Mouse (Mus musculus) forebrain, embryonic 11.5 days (tissue): Measurements from ENCODE around the gene Prlr. TPM values are rescaled to one million over a fixed set of nuclear protein-coding genes. Genes with fewer than 3 reads are reported as not detected.

Experiments used
- ATAC-seq: fragments of 200-750 bp; cut with Nextera tagmentation; replicated peaks from 2 replicates; pipeline ENCODE4 v1.8.0; 2017; ENCODE audit warnings: moderate TSS enrichment; ENCODE audit not compliant: low FRiP score
- DNase-seq: peaks from one replicate; pipeline ENCODE4 v3.0.0-alpha.2; 2017; ENCODE audit warnings: low spot score
- H3K27ac ChIP-seq: fragments of 300-500 bp; sonication (generic); 2 replicates; pipeline ENCODE4 v1.5.1; 2014; ENCODE audit warnings: low read depth, low read length
- H3K27me3 ChIP-seq: fragments of 300-500 bp; sonication (generic); 2 replicates; pipeline ENCODE4 v1.6.1; 2014; ENCODE audit warnings: mild to moderate bottlenecking, low read length, mixed read lengths; ENCODE audit not compliant: control insufficient read depth, insufficient read depth
- H3K36me3 ChIP-seq: fragments of 300-500 bp; sonication (generic); 2 replicates; pipeline ENCODE4 v1.6.1; 2014; ENCODE audit warnings: mild to moderate bottlenecking, low read length, moderate library complexity, mixed read lengths; ENCODE audit not compliant: control insufficient read depth, insufficient read depth
- H3K4me1 ChIP-seq: fragments of 300-500 bp; sonication (generic); replicated peaks from 2 replicates; pipeline ENCODE4 v1.6.1; 2014; ENCODE audit warnings: low read length, mixed read lengths; ENCODE audit not compliant: control insufficient read depth, insufficient read depth
- H3K4me2 ChIP-seq: fragments of 300-500 bp; sonication (generic); 2 replicates; pipeline ENCODE4 v1.6.1; 2014; ENCODE audit warnings: low read depth, mild to moderate bottlenecking, low read length, moderate library complexity, mixed read lengths; ENCODE audit not compliant: severe bottlenecking
- H3K4me3 ChIP-seq: fragments of 300-500 bp; sonication (generic); 2 replicates; pipeline ENCODE4 v1.5.1; 2014; ENCODE audit warnings: low read depth, low read length
- H3K9ac ChIP-seq: fragments of 300-500 bp; sonication (generic); 2 replicates; pipeline ENCODE4 v1.6.1; 2014; ENCODE audit warnings: low read length
- H3K9me3 ChIP-seq: fragments of 300-500 bp; sonication (generic); 2 replicates; pipeline ENCODE4 v1.6.1; 2016; ENCODE audit warnings: low read length, mixed read lengths; ENCODE audit not compliant: control insufficient read depth
- WGBS: fragments of 180-500 bp; shearing (Covaris S2); extraction: QIAGEN DNeasy Blood & Tissue Kit; methylation state at CpG from one replicate; pipeline ENCODE4 v1.1.7; 2014; 5-methylcytosine and 5-hydroxymethylcytosine counted together
- polyA plus RNA-seq: library from polyadenylated mRNA; unstranded; fragments of >200 nt; fragmentation: Nextera tagmentation; extraction: Ambion mirVana; gene quantifications from 2 replicates; pipeline ENCODE4 v1.2.1, GENCODE M21; 2014

Gene Prlr
- polyA plus RNA-seq, 1 experiment from 2014 or later: 0.24 TPM

DNA sequence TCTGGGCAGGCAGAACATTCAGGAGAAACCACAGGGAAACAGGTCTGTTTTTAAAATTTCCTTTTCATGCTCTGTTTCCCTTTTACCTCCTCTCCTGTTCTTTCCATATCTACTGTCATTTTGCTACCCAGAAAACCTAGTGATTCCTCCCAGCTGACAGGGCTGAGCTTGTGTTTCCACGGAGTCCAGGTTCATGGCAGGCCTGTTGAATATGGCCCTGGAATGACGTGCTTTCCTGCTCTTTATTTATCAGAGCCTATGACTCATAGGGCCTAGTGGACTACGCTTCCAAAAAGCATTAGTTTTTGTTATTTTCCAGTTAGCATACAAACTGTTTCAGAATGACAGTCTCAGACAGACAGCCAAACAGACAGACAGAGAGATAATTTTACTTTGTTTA is 36.7 kb downstream of the Prlr start:
- Histone ChIP-seq H3K4me1 (no peaks in the 10 kb centered on the region), H3K36me3 (no peaks in the 10 kb centered on the region), H3K9me3 (no peaks in the 10 kb centered on the region), H3K4me2 (no peak overlapping the region), H3K27ac (no peak overlapping the region), H3K27me3 (no peaks in the 10 kb centered on the region), H3K9ac (no peak overlapping the region), H3K4me3 (no peak overlapping the region)
- 83% methylated on average over 3 of the region's 3 CpGs for WGBS
- ATAC-seq (no peak), DNase-seq (no peak)

DNA sequence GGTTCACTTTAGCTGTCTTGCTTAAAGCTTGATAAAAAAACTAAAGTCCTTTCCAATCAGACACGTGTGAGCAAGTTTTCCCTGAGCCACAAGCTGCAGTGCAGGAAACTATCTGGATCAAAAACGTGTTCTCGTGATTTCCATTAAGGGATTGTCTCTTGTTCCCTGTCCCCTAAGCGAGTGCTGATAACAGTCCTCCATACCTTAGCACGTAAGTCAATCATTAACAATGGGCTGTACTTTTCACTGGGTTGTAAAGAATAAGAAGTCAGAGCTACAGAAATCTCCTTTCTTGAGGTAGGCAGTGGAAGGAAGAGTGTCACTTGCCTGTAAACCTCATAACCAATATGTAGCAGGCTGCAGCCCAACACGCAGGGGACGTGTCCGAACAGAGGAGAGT is 38.7 kb downstream of the Prlr start:
- Histone ChIP-seq H3K4me3 (no peak overlapping the region), H3K9ac (no peak overlapping the region), H3K27me3 (no peaks in the 10 kb centered on the region), H3K4me2 (no peak overlapping the region), H3K4me1 (no peaks in the 10 kb centered on the region), H3K36me3 (no peaks in the 10 kb centered on the region), H3K27ac (no peak overlapping the region), H3K9me3 (no peaks in the 10 kb centered on the region)
- 89% methylated on average over 8 of the region's 8 CpGs for WGBS
- no peak for DNase-seq
- ATAC-seq: no peak

DNA sequence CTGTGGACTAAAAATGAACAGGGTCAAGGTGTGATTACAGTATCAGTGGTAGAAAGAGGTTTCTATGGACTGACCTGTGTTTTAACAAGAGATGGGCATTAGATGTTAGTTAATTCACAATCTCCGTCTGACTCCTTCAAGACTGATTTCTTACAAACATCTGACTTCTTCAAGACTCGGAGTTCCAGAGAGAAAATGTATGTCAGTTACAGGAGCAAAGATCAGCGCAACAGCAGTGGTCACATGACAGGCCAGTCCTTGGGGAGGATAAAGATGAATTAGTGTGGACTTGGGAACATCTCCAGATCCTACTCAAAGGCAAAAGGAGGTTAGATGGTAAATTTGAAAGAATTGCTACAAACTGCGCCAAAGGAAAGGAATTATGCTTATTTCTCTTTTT is 39.2 kb downstream of the Prlr start:
- Histone ChIP-seq H3K4me3 (no peak overlapping the region), H3K4me1 (no peaks in the 10 kb centered on the region), H3K9me3 (no peaks in the 10 kb centered on the region), H3K36me3 (no peaks in the 10 kb centered on the region), H3K27me3 (no peaks in the 10 kb centered on the region), H3K4me2 (no peak overlapping the region), H3K9ac (no peak overlapping the region), H3K27ac (no peak overlapping the region)
- 95% methylated on average over 4 of the region's 4 CpGs for WGBS
- DNase-seq: no peak
- no peak for ATAC-seq

DNA sequence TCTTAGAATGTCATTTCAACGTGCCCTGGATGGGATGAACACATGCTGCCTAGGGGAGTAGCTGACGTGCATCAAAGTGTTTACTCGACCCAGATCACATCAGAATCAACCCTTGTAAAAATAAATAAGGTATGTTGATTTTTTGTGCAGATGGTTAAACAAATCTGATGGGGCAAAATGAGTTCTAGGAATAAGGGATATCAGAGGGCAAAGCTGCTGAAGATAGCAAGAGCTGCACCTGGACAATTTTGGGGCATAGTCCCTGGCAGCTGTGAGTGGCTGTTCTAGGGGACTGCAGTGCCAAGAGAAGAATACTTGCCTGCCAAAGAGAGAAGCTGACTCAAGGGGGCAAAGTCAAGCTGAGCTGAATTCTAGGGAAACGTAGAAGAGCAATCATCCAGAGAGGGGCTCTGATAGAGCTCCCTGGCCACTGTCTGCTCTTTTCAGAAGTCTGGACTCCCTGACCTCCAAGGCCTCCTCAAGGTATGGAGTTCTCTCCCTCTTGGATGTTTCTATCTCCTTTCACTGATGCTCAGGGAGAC is 46.6 kb downstream of the Prlr start:
- Histone ChIP-seq H3K36me3 (no peaks in the 10 kb centered on the region), H3K4me2 (no peak overlapping the region), H3K27me3 (no peaks in the 10 kb centered on the region), H3K9me3 (no peaks in the 10 kb centered on the region), H3K4me3 (no peak overlapping the region), H3K27ac (no peak overlapping the region), H3K9ac (no peak overlapping the region), H3K4me1 (no peaks in the 10 kb centered on the region)
- no peak for DNase-seq
- WGBS: 79% methylated on average over 4 of the region's 4 CpGs
- ATAC-seq: no peak

DNA sequence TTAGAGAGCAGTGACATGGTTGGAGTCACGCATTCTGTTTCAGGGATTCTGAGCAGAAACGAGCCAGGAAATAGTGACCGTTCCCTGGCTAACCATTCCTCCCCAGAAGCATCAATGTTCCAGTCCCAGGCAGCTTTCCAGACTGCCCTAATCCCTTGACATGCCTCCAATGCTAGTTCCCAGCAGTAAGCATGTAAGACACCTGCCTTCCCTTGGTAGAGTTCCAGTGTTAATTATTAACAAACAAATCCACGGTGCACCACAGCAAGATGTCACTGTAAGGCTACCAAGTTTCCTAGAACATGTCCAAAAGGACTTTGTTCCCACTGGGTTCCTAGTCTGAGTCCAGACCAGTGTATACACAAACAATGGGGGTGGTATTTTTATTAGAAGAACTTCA is 48.7 kb downstream of the Prlr start:
- no peak overlapping the region for H3K4me2 ChIP-seq
- no peaks in the 10 kb centered on the region for H3K36me3 ChIP-seq
- no peaks in the 10 kb centered on the region for H3K4me1 ChIP-seq
- H3K9ac ChIP-seq: no peak overlapping the region
- H3K9me3 ChIP-seq: no peaks in the 10 kb centered on the region
- H3K27me3 ChIP-seq: no peaks in the 10 kb centered on the region
- no peak for ATAC-seq
- 97% methylated on average over 4 of the region's 4 CpGs for WGBS
- H3K27ac ChIP-seq: no peak overlapping the region
- H3K4me3 ChIP-seq: no peak overlapping the region
- DNase-seq: no peak

DNA sequence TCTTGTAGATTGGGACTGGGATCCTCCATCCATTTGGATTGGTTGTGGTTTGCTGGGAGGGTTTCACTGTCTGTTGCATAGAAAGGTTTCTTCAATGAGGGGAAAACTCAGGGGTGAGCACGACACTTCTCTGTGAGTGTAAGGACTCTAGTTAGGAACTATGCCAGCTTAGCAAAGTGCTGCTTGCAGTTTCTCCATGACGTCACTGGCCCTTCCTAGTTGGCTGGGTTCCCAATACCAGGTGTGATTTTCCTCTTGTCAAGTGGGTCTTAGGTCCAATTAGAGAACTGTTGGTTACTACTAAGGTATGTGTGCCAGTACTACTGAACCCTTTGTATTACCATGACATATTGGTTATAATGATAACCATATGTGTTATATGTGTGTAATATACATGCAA is 51.6 kb downstream of the Prlr start:
- H3K4me3 ChIP-seq: no peak overlapping the region
- DNase-seq (no peak), ATAC-seq (no peak)
- H3K9me3 ChIP-seq: no peaks in the 10 kb centered on the region
- whole genome bisulfite sequencing: 88% methylated on average over 2 of the region's 2 CpGs
- no peaks in the 10 kb centered on the region for H3K36me3 ChIP-seq
- no peak overlapping the region for H3K9ac ChIP-seq
- no peak overlapping the region for H3K4me2 ChIP-seq
- no peak overlapping the region for H3K27ac ChIP-seq
- H3K4me1 ChIP-seq: no peaks in the 10 kb centered on the region
- no peaks in the 10 kb centered on the region for H3K27me3 ChIP-seq

DNA sequence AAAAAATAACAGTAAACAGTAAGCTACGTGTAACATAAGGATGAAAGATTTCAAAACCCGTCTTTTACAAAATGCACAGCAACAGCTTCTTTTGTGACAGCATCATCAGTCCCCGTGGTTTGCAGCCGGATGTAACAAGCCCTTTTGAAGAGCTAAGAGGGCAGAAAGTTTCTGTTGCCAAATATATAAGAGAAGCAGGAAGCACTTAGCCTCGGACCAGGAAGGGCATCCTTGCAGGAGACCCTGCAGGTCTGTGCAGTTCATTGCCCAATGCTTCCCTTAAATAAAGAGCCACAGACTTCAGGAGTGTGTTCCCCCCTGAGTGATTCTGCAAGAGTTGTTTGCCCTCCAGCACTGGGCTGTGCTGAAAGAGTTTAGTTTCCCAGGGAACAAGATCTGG is 58.9 kb downstream of the Prlr start:
- no peak for ATAC-seq
- H3K36me3 ChIP-seq: no peaks in the 10 kb centered on the region
- H3K4me1 ChIP-seq: no peaks in the 10 kb centered on the region
- H3K9me3 ChIP-seq: no peaks in the 10 kb centered on the region
- no peaks in the 10 kb centered on the region for H3K27me3 ChIP-seq
- no peak for DNase-seq
- H3K9ac ChIP-seq: no peak overlapping the region
- no peak overlapping the region for H3K27ac ChIP-seq
- no peak overlapping the region for H3K4me3 ChIP-seq
- H3K4me2 ChIP-seq: no peak overlapping the region
- 88% methylated on average over 5 of the region's 5 CpGs for WGBS

DNA sequence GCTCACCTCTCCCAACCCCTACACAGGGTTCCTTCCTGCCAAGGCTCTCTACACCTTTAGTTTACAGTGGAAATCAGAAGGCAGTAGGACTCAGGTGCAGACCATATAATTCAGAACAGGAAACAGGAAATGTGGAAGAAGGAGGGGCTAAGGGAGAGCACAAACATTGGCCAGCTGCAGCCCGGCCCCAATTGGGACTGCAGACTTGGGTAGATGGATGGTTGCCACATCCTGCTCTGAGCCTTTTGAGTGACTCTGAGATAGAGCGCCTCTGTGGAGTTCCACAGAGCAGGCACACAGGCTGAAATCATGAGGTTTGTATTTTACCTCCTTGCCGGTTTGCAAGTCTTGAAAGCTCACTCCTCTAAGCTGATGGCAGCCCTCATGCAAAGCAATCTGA is 59.8 kb downstream of the Prlr start:
- 96% methylated on average over 3 of the region's 3 CpGs for WGBS
- Histone ChIP-seq H3K36me3 (no peaks in the 10 kb centered on the region), H3K4me1 (no peaks in the 10 kb centered on the region), H3K4me2 (no peak overlapping the region), H3K27ac (no peak overlapping the region), H3K9ac (no peak overlapping the region), H3K4me3 (no peak overlapping the region), H3K27me3 (no peaks in the 10 kb centered on the region), H3K9me3 (no peaks in the 10 kb centered on the region)
- DNase-seq: no peak
- no peak for ATAC-seq

DNA sequence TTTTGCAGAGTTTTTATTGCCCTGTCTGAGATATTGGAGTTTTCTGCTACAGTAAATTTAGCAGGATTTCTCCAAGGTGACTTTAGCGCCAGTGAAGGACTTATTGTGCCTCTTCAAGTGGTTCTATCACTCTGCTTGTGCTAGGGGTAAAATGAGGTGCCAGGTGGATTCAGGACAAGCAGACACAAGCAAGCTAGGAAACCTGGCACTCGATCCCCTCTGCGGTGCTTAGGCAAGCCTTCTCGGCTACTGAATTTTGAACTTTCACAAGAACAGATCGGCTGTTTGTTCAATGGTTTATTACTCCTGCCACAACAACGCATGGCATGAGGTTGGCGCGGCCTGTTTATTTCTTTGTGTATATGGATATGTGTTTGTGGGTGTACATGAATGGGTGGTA is 61.4 kb downstream of the Prlr start:
- Histone ChIP-seq H3K36me3 (no peaks in the 10 kb centered on the region), H3K27me3 (no peaks in the 10 kb centered on the region), H3K4me3 (no peak overlapping the region), H3K9me3 (no peaks in the 10 kb centered on the region), H3K27ac (no peak overlapping the region), H3K4me1 (no peaks in the 10 kb centered on the region), H3K9ac (no peak overlapping the region), H3K4me2 (no peak overlapping the region)
- ATAC-seq (no peak), DNase-seq (no peak)
- 93% methylated on average over 8 of the region's 8 CpGs for WGBS
